Mouse (Mus musculus) intestine, postnatal 0 days (tissue): ENCODE data around the gene Esrrg. TPM values are rescaled to one million over a fixed set of nuclear protein-coding genes. Genes with fewer than 3 reads are reported as not detected.
A peak's percentile ranks its signal among the peaks of the same experiment; 100 is the strongest.

ENCODE experiments used
- ATAC-seq: fragments of 200-750 bp; cut with Nextera tagmentation; 2 replicates; pipeline ENCODE4 v1.8.0; 2017; ENCODE audit warnings: mild to moderate bottlenecking, moderate TSS enrichment, moderate library complexity
- H3K27ac ChIP-seq: fragments of 300-500 bp; sonication (generic); 2 replicates; pipeline ENCODE4 v1.5.1; 2014; ENCODE audit warnings: mild to moderate bottlenecking, low read depth, low read length, moderate library complexity
- H3K27me3 ChIP-seq: fragments of 300-500 bp; sonication (generic); replicated peaks from 2 replicates; pipeline ENCODE4 v1.6.1; 2014; ENCODE audit warnings: low read length, mixed read lengths; ENCODE audit not compliant: control insufficient read depth, insufficient read depth
- H3K36me3 ChIP-seq: fragments of 300-500 bp; sonication (generic); 2 replicates; pipeline ENCODE4 v1.6.1; 2014; ENCODE audit warnings: mild to moderate bottlenecking, moderate library complexity; ENCODE audit not compliant: control insufficient read depth, insufficient read depth
- H3K4me1 ChIP-seq: fragments of 300-500 bp; sonication (generic); replicated peaks from 2 replicates; pipeline ENCODE4 v1.6.1; 2014; ENCODE audit warnings: antibody characterized with exemption, low read length, mixed read lengths; ENCODE audit not compliant: control insufficient read depth, insufficient read depth
- H3K4me2 ChIP-seq: fragments of 300-500 bp; sonication (generic); replicated peaks from 2 replicates; pipeline ENCODE4 v1.6.1; 2014; ENCODE audit warnings: low read depth, mild to moderate bottlenecking, moderate library complexity
- H3K4me3 ChIP-seq: fragments of 300-500 bp; sonication (generic); 2 replicates; pipeline ENCODE4 v1.5.1; 2014; ENCODE audit warnings: low read depth, low read length
- H3K9ac ChIP-seq: fragments of 300-500 bp; sonication (generic); 2 replicates; pipeline ENCODE4 v1.6.1; 2014; ENCODE audit warnings: mild to moderate bottlenecking, low read depth, low read length
- H3K9me3 ChIP-seq: fragments of 300-500 bp; sonication (generic); 2 replicates; pipeline ENCODE4 v1.6.1; 2016; ENCODE audit warnings: mixed run types; ENCODE audit not compliant: control insufficient read depth
- CTCF ChIP-seq: sonication (generic); IDR thresholded peaks from 2 replicates; pipeline ENCODE4 v1.5.1; 2016; ENCODE audit warnings: low read depth, mild to moderate bottlenecking, control low read depth, antibody characterized with exemption, moderate library complexity
- WGBS: fragments of 180-500 bp; shearing (Covaris S2); extraction: QIAGEN DNeasy Blood & Tissue Kit; methylation state at CpG from one replicate; pipeline ENCODE4 v1.1.7; 2014; 5-methylcytosine and 5-hydroxymethylcytosine counted together
- polyA plus RNA-seq: library from polyadenylated mRNA; unstranded; fragments of >200 nt; fragmentation: Nextera tagmentation; extraction: Ambion mirVana; gene quantifications from 2 replicates; pipeline ENCODE4 v1.2.1, GENCODE M21; 2015

Gene Esrrg
- polyA plus RNA-seq, 1 experiment from 2014 or later: 1.2 TPM

- no peak for TF ChIP-seq CTCF
- Histone ChIP-seq H3K4me2 (no peak overlapping the region), H3K27ac (no peak overlapping the region), H3K27me3 (no peaks in the 10 kb centered on the region), H3K9ac (no peak overlapping the region), H3K4me1 (no peaks in the 10 kb centered on the region), H3K36me3 (0 out of 2 replicates have a peak, but pooled peaks cover 4% of the 10 kb centered on the region), H3K4me3 (no peak overlapping the region), H3K9me3 (no peaks in the 10 kb centered on the region)
- 94% methylated on average over 8 of the region's 8 CpGs for WGBS
- no peak for ATAC-seq
Observed at GRCm38 (mm10) chr1:188151066-188151465, 542.5 kb downstream of the Esrrg start.

GRCm38 (mm10) chr1:188152011-188152410, 543.4 kb downstream of the Esrrg start:
- WGBS: 96% methylated on average over 2 of the region's 2 CpGs
- H3K9ac ChIP-seq: no peak overlapping the region
- H3K4me3 ChIP-seq: no peak overlapping the region
- ATAC-seq: no peak
- no peaks in the 10 kb centered on the region for H3K9me3 ChIP-seq
- no peak for TF ChIP-seq CTCF
- no peak overlapping the region for H3K4me2 ChIP-seq
- no peaks in the 10 kb centered on the region for H3K27me3 ChIP-seq
- 0 out of 2 replicates have a peak, but pooled peaks cover 4% of the 10 kb centered on the region for H3K36me3 ChIP-seq
- no peaks in the 10 kb centered on the region for H3K4me1 ChIP-seq
- no peak overlapping the region for H3K27ac ChIP-seq

DNA sequence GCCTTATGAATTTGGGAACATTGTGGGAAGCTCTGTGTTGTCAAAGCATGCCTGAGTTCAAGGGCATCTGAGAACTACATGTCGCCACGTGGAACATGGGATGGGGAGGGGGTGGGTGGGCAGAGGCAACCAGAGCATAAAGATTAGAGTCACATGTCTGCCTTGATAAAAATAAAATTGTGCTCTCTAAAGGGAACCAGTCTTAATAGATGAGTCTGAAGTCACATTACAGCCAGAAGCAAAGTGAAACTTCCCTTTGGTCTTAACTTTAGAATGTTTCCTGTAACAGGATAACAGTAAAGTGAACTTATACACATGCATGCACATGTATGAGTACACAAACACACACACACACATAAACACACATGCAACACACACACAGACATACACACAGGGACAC, 545.1 kb downstream of the Esrrg start:
- no peaks in the 10 kb centered on the region for H3K36me3 ChIP-seq
- no peaks in the 10 kb centered on the region for H3K9me3 ChIP-seq
- no peak for TF ChIP-seq CTCF
- no peak overlapping the region for H3K9ac ChIP-seq
- H3K27ac ChIP-seq: no peak overlapping the region
- H3K4me2 ChIP-seq: no peak overlapping the region
- H3K4me1 ChIP-seq: no peaks in the 10 kb centered on the region
- no peaks in the 10 kb centered on the region for H3K27me3 ChIP-seq
- ATAC-seq: no peak
- 90% methylated on average over 2 of the region's 2 CpGs for WGBS
- H3K4me3 ChIP-seq: no peak overlapping the region

- ATAC-seq: no peak
- WGBS: 45% methylated on average over 14 of the region's 14 CpGs
- H3K9ac ChIP-seq: no peak overlapping the region
- no peak overlapping the region for H3K27ac ChIP-seq
- H3K9me3 ChIP-seq: no peaks in the 10 kb centered on the region
- TF ChIP-seq CTCF: no peak
- no peak overlapping the region for H3K4me3 ChIP-seq
- peak overlapping the region; percentile 39 for H3K4me2 ChIP-seq
- no peaks in the 10 kb centered on the region for H3K36me3 ChIP-seq
- H3K4me1 ChIP-seq: no peaks in the 10 kb centered on the region
- H3K27me3 ChIP-seq: no peaks in the 10 kb centered on the region
Observed at GRCm38 (mm10) chr1:188154466-188155110, 546.0 kb downstream of the Esrrg start.

DNA sequence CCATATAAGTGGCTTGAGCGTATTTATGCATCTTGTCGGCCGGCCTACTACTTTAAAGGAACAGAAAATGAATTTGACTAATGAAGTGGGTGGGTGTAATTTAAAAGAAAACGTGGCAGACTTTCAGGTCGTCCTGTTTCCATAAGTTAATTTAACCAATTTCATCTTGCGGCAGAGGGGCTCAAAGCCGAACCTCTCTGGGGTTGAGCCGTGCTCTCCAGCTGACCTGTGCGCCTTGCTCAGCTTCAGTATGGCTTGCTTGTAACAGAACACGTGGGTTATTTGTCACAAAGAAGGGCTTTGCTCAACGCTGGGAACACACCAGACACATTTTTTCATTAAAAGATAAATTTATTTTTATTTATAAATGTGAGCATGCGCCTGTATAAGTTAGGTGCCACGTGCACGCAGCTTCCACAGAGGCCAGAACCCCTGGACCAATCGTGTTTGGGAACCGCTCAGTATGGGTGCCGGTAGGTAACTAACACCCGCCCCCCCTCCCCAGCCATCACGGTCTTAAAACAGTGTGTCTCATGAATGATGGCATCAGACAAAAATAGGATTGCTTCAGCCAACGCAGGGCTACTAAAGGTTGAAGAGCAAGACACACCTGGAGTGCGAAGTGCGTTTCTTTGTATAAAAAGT, 546.7 kb downstream of the Esrrg start:
- Histone ChIP-seq H3K4me3 (no peak overlapping the region), H3K27ac (no peak overlapping the region), H3K9ac (no peak overlapping the region), H3K4me1 (no peaks in the 10 kb centered on the region), H3K9me3 (no peaks in the 10 kb centered on the region), H3K27me3 (no peaks in the 10 kb centered on the region), H3K36me3 (no peaks in the 10 kb centered on the region), H3K4me2 (peak overlapping the region; percentile 39)
- TF ChIP-seq CTCF: no peak
- ATAC-seq: no peak
- 86% methylated on average over 22 of the region's 22 CpGs for WGBS

GRCm38 (mm10) chr1:188156520-188156919, 547.9 kb downstream of the Esrrg start:
- no peaks in the 10 kb centered on the region for H3K36me3 ChIP-seq
- H3K27ac ChIP-seq: no peak overlapping the region
- no peaks in the 10 kb centered on the region for H3K27me3 ChIP-seq
- H3K4me3 ChIP-seq: no peak overlapping the region
- no peak overlapping the region for H3K9ac ChIP-seq
- ATAC-seq: no peak
- no peak for TF ChIP-seq CTCF
- H3K4me2 ChIP-seq: no peak overlapping the region
- WGBS: 98% methylated on average over 5 of the region's 5 CpGs
- no peaks in the 10 kb centered on the region for H3K9me3 ChIP-seq
- H3K4me1 ChIP-seq: no peaks in the 10 kb centered on the region
